Mouse (Mus musculus) hindbrain, embryonic 15.5 days (tissue): ENCODE measurements around the gene Tpmt. TPM values are rescaled to one million over a fixed set of nuclear protein-coding genes. Genes with fewer than 3 reads are reported as not detected.

ENCODE experiments used
- ATAC-seq: fragments of 200-750 bp; cut with Nextera tagmentation; 2 replicates; pipeline ENCODE4 v1.8.0; 2017; ENCODE audit warnings: low read depth, moderate number of reproducible peaks, moderate TSS enrichment; ENCODE audit not compliant: low FRiP score
- H3K27ac ChIP-seq: fragments of 300-500 bp; sonication (generic); replicated peaks from 2 replicates; pipeline ENCODE4 v1.5.1; 2015; ENCODE audit warnings: mild to moderate bottlenecking, inconsistent platforms
- H3K27me3 ChIP-seq: fragments of 300-500 bp; sonication (generic); 2 replicates; pipeline ENCODE4 v1.6.1; 2015; ENCODE audit warnings: control low read depth, inconsistent platforms
- H3K36me3 ChIP-seq: fragments of 300-500 bp; sonication (generic); 2 replicates; pipeline ENCODE4 v1.6.1; 2015; ENCODE audit warnings: control low read depth, inconsistent platforms
- H3K4me1 ChIP-seq: fragments of 300-500 bp; sonication (generic); replicated peaks from 2 replicates; pipeline ENCODE4 v1.6.1; 2015; ENCODE audit warnings: control low read depth, inconsistent platforms
- H3K4me2 ChIP-seq: fragments of 300-500 bp; sonication (generic); 2 replicates; pipeline ENCODE4 v1.6.1; 2015; ENCODE audit warnings: moderate library complexity, mild to moderate bottlenecking, inconsistent platforms
- H3K4me3 ChIP-seq: fragments of 300-500 bp; sonication (generic); 2 replicates; pipeline ENCODE4 v1.5.1; 2015; ENCODE audit warnings: mild to moderate bottlenecking, inconsistent platforms
- H3K9ac ChIP-seq: fragments of 300-500 bp; sonication (generic); 2 replicates; pipeline ENCODE4 v1.6.1; 2015; ENCODE audit warnings: inconsistent platforms
- H3K9me3 ChIP-seq: fragments of 300-500 bp; sonication (generic); 2 replicates; pipeline ENCODE4 v1.6.1; 2016; ENCODE audit warnings: control low read depth, inconsistent platforms
- WGBS: fragments of 180-500 bp; shearing (Covaris S2); methylation state at CpG from one replicate; pipeline ENCODE4 v1.1.7; 2015; 5-methylcytosine and 5-hydroxymethylcytosine counted together
- polyA plus RNA-seq: library from polyadenylated mRNA; unstranded; fragments of >200 nt; fragmentation: Nextera tagmentation; extraction: Ambion mirVana; gene quantifications from 2 replicates; pipeline ENCODE4 v1.2.1, GENCODE M21; 2015

Gene Tpmt
- polyA plus RNA-seq, 1 experiment from 2014 or later = 20.5 TPM

GRCm38 (mm10) chr13:46993274-46993551 lies 51.3 kb downstream of the Tpmt start:
- no peaks in the 10 kb centered on the region for H3K36me3 ChIP-seq
- no peaks in the 10 kb centered on the region for H3K4me1 ChIP-seq
- H3K27ac ChIP-seq = no peak overlapping the region
- no peak overlapping the region for H3K4me2 ChIP-seq
- WGBS = 78% methylated on average over 2 of the region's 2 CpGs
- no peak overlapping the region for H3K4me3 ChIP-seq
- no peaks in the 10 kb centered on the region for H3K9me3 ChIP-seq
- H3K27me3 ChIP-seq = no peaks in the 10 kb centered on the region
- no peak for ATAC-seq
- H3K9ac ChIP-seq = no peak overlapping the region

DNA sequence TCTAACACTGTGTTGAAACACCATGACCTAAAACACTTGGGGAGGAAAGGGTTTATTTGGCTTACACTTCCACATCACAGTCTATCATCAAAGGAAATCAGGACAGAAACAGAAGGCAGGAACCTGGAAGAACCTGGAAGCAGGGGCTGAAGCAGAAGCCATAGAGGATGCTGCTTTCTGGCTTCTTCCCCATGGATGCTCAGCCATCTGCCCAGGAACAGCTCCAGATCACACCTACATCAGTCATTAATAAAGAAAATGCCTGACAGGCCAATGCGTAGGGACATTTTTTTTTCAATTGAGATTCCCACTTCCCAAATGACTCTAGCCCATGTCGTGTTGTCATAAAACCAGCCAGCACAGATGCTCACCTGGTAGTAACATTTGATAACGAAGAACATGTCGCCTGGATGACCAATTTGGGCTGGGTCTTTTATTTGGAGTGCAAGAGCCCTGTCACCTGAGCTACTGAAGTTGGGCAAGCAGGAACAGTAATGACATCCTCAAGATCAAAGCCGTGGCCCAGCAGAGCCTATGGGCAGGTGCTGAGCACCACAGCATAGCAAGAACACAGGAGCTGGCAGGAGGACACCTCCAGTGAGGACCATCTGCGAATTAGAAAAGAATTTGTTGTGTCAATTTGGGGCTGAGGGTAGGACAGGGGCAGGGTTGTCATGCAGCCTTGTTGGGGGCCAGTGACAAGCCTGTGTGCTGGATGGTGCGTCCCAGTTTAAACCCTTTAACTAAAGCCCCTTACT lies 51.8 kb downstream of the Tpmt start:
- H3K36me3 ChIP-seq = no peaks in the 10 kb centered on the region
- 73% methylated on average over 7 of the region's 7 CpGs for WGBS
- no peak overlapping the region for H3K9ac ChIP-seq
- ATAC-seq = no peak
- H3K4me3 ChIP-seq = no peak overlapping the region
- H3K4me2 ChIP-seq = no peak overlapping the region
- H3K4me1 ChIP-seq = no peaks in the 10 kb centered on the region
- H3K27ac ChIP-seq = no peak overlapping the region
- H3K9me3 ChIP-seq = no peaks in the 10 kb centered on the region
- H3K27me3 ChIP-seq = no peaks in the 10 kb centered on the region

- Histone ChIP-seq H3K9me3 (no peaks in the 10 kb centered on the region), H3K4me1 (no peaks in the 10 kb centered on the region), H3K36me3 (no peaks in the 10 kb centered on the region), H3K27ac (no peak overlapping the region), H3K27me3 (no peaks in the 10 kb centered on the region), H3K4me2 (no peak overlapping the region), H3K4me3 (no peak overlapping the region), H3K9ac (no peak overlapping the region)
- no peak for ATAC-seq
- 59% methylated on average over 4 of the region's 4 CpGs for WGBS
These were observed 54.0 kb downstream of the Tpmt start for GRCm38 (mm10) chr13:46990376-46991011.

DNA sequence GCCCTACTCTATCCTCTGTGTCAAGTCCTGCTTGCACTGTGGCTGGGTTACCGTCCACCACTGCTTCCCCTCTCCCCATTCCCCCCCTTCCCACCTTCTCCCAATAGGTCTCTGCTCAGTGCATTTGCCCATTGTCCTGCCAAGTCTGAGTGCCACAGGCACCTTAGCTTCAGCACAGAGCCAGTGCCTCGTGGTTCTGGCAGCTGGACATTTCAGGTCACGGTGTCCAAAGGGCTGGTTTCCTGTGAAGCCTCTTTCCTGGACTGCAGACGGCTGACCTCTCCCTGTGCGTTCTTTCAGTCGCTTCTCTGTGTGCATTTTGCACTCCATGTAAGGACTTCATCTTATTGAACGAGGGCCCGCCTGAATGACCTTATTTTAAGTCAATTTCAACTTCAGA lies 56.6 kb downstream of the Tpmt start:
- H3K4me3 ChIP-seq = no peak overlapping the region
- H3K27ac ChIP-seq = no peak overlapping the region
- no peak overlapping the region for H3K4me2 ChIP-seq
- no peaks in the 10 kb centered on the region for H3K27me3 ChIP-seq
- ATAC-seq = no peak
- WGBS = 81% methylated on average over 8 of the region's 8 CpGs
- no peak overlapping the region for H3K9ac ChIP-seq
- no peaks in the 10 kb centered on the region for H3K9me3 ChIP-seq
- no peaks in the 10 kb centered on the region for H3K4me1 ChIP-seq
- no peaks in the 10 kb centered on the region for H3K36me3 ChIP-seq

DNA sequence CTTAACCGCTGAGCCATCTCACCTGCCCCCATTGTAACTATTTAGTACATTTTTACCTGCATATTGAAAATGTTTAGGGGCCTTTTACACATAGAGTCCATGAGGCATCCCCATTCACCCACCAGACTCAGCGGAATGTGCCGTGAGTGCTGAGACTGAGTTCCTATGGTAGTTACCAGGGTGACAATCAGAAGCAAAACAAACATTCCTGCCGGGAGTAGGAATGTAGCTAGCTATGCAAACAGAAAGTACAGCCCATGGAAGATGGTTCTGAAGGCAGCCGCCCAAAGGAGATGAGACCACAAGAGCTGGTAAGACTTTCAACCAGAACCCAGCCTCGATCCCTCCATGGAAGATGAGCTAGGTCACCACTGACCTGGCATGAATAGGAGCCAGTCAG lies 58.3 kb downstream of the Tpmt start:
- H3K36me3 ChIP-seq = no peaks in the 10 kb centered on the region
- no peaks in the 10 kb centered on the region for H3K4me1 ChIP-seq
- H3K27ac ChIP-seq = no peak overlapping the region
- no peaks in the 10 kb centered on the region for H3K9me3 ChIP-seq
- WGBS = 61% methylated on average over 6 of the region's 6 CpGs
- no peak overlapping the region for H3K9ac ChIP-seq
- no peak overlapping the region for H3K4me3 ChIP-seq
- ATAC-seq = no peak
- H3K4me2 ChIP-seq = no peak overlapping the region
- no peaks in the 10 kb centered on the region for H3K27me3 ChIP-seq

- H3K27me3 ChIP-seq = no peaks in the 10 kb centered on the region
- H3K4me2 ChIP-seq = no peak overlapping the region
- no peak for ATAC-seq
- no peaks in the 10 kb centered on the region for H3K9me3 ChIP-seq
- H3K4me3 ChIP-seq = no peak overlapping the region
- no peak overlapping the region for H3K27ac ChIP-seq
- H3K4me1 ChIP-seq = no peaks in the 10 kb centered on the region
- WGBS = 93% methylated on average over 2 of the region's 2 CpGs
- no peak overlapping the region for H3K9ac ChIP-seq
- H3K36me3 ChIP-seq = no peaks in the 10 kb centered on the region
These were observed 60.7 kb downstream of the Tpmt start for GRCm38 (mm10) chr13:46983878-46984277.

DNA sequence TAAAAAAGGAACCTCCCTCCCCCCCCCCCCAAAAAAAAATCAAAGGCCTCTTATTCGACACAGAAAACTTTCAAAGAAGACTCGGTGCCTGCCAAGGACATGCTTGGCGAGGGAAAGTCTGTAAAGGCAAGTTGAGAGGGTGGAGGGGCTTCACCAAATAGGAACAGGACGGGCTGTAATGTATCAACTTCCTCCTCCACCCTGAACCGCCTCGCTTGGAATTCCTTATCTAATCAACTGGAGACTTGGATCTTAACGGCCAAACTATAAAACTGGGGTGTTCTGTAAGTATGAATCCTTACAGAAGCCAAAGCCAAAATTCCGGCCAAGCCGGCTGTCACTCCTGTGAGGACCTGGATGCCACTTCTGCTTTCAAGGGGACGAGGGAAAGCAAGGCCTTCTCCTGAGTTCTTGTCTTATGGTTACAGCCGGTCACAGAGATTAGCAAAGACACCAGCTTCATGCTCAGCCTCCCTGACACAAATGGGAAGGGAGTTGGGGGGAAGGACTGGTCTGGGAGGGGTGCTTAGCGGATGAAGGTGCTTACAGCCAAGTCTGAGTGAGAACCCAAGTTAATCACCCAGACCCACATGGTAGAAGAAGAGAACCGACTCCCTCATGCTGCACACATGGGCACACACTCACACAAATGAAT lies 64.6 kb downstream of the Tpmt start:
- no peaks in the 10 kb centered on the region for H3K27me3 ChIP-seq
- no peak for ATAC-seq
- H3K4me3 ChIP-seq = no peak overlapping the region
- 79% methylated on average over 13 of the region's 13 CpGs for WGBS
- no peak overlapping the region for H3K27ac ChIP-seq
- H3K9me3 ChIP-seq = no peaks in the 10 kb centered on the region
- no peak overlapping the region for H3K9ac ChIP-seq
- no peaks in the 10 kb centered on the region for H3K36me3 ChIP-seq
- H3K4me2 ChIP-seq = no peak overlapping the region
- 0 out of 2 replicates have a peak, but pooled peaks cover 8% of the 10 kb centered on the region for H3K4me1 ChIP-seq

DNA sequence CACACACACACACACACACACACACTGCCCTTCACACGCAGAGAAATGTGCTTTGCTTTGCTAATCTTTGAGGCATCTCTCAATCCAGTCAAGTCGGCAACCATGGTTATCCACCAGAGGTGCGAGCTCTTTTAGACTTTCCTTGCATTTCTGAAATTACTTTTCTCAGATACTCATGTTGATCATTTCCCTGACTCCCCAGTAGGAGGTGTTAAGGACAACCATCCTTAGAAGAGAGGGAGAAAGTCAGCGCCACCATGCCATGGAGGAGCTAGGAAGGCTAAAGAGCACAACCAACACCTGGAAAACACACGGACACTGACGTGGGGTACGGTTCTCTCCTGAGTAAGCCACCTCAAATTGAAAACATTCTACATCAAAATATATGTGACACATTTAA lies 68.0 kb downstream of the Tpmt start:
- Histone ChIP-seq H3K9ac (no peak overlapping the region), H3K4me1 (0 out of 2 replicates have a peak, but pooled peaks cover 8% of the 10 kb centered on the region), H3K9me3 (no peaks in the 10 kb centered on the region), H3K36me3 (no peaks in the 10 kb centered on the region), H3K4me3 (no peak overlapping the region), H3K27ac (no peak overlapping the region), H3K27me3 (no peaks in the 10 kb centered on the region), H3K4me2 (no peak overlapping the region)
- ATAC-seq = no peak
- WGBS = 94% methylated on average over 7 of the region's 7 CpGs

DNA sequence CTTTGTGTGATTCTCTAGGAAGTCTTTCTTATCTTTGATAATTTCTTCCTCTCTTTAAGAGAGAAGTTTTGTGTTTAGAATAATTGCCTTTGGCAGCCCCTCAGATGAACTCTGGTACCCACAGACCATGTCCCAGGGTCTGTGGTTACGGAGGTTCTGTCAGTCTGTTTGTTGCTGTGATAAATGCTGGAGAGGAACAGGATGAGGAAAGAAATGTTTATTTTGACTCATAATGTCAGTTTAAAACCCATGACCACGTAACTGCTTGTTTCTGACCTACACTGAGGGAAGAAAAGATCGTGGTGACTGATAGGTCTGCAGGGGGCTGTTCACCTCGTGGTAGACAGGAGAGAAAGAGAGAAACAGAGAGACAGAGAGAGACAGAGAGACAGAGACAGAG lies 68.6 kb downstream of the Tpmt start:
- Histone ChIP-seq H3K27ac (peak overlapping the region; percentile 66), H3K27me3 (no peaks in the 10 kb centered on the region), H3K9ac (no peak overlapping the region), H3K9me3 (no peaks in the 10 kb centered on the region), H3K4me3 (no peak overlapping the region), H3K4me2 (peak overlapping the region; percentile 72), H3K4me1 (0 out of 2 replicates have a peak, but pooled peaks cover 8% of the 10 kb centered on the region), H3K36me3 (no peaks in the 10 kb centered on the region)
- ATAC-seq = no peak
- WGBS = 21% methylated on average over 4 of the region's 4 CpGs

DNA sequence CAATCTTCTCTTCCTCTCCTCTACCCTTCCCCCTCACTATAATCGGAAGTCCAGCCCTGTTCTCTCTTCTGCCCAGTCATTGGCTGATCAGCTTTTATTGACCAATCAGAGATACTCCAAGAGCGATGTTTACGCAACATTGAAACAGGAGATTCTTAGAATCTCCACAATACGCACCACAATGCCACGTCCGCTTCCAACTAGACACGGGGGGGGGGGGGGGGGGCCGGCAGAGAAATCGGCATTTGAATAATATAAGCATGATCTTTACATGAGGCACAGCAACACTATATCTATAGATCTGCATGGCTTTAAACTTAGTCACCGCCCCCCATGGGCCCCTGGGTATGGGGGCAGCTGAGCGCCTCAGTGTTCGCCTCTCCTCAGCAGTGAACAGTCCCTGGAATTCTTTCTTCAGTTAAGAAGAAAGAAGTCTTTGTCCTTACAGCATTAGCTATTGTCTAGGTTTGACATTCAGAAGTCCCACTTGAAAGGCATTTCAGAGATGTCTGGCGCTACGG lies 69.4 kb downstream of the Tpmt start:
- Histone ChIP-seq H3K9me3 (no peaks in the 10 kb centered on the region), H3K4me1 (0 out of 2 replicates have a peak, but pooled peaks cover 8% of the 10 kb centered on the region), H3K36me3 (no peaks in the 10 kb centered on the region), H3K27me3 (no peaks in the 10 kb centered on the region), H3K9ac (peak overlapping the region; percentile 40), H3K4me2 (peak overlapping the region; percentile 72), H3K4me3 (peak overlapping the region; percentile 41), H3K27ac (peak overlapping the region; percentile 66)
- 7% methylated on average over 14 of the region's 14 CpGs for WGBS
- peak; percentile 94 for ATAC-seq
